Mouse (Mus musculus): ENCODE results near the gene Wipf2. TPM values are rescaled to one million over a fixed set of nuclear protein-coding genes. Genes with fewer than 3 reads are reported as not detected.

Gene Wipf2
- total and polyA plus RNA-seq, 2 experiments from 2014 or later = 3.5 to 10.4 TPM

DNA sequence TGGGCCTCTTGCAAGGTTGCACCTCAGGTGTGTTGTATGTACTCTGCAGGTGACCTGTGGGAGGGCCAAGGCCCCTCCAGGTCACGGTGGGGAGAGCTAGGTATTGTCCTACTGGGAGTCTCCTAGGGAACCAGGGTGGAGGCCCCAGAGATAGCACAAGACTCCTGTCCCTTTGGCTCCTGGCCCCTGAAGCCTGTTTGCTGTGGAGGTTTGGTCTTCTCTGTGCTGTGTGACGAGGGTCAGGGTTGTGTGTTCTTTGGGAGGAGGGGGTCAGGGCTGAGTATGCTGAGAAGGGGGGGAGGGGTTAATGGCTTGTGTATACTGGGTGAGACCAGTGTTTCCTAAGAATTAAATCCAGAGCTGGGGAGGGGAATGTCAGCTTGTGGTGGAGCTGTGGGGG lies 89.9 kb downstream of the Wipf2 start:
- H3K9ac ChIP-seq (replicated peaks; ENCODE audit: low read length) = no peak overlapping the region
- no peak for ATAC-seq
- DNase-seq (ENCODE audit: low spot score) = no peak
- 15% methylated on average over 2 of the region's 2 CpGs for WGBS
- TF ChIP-seq CTCF (IDR thresholded peaks at IDR 0.05; ENCODE audit: low read depth) = no peak
- H3K36me3 ChIP-seq (ENCODE audit: insufficient read depth, low read length) = no peaks in the 10 kb centered on the region
- H3K4me3 ChIP-seq (ENCODE audit: low read length) = no peak overlapping the region
- H3K27me3 ChIP-seq (ENCODE audit: insufficient read depth, low read length) = no peaks in the 10 kb centered on the region
- H3K4me2 ChIP-seq (ENCODE audit: low read depth, low read length) = no peak overlapping the region
- no peak overlapping the region for H3K27ac ChIP-seq
- H3K9me3 ChIP-seq (ENCODE audit: low read length) = no peaks in the 10 kb centered on the region
- peaks cover 22% of the 10 kb centered on the region for H3K4me1 ChIP-seq (ENCODE audit: insufficient read depth, low read length)

DNA sequence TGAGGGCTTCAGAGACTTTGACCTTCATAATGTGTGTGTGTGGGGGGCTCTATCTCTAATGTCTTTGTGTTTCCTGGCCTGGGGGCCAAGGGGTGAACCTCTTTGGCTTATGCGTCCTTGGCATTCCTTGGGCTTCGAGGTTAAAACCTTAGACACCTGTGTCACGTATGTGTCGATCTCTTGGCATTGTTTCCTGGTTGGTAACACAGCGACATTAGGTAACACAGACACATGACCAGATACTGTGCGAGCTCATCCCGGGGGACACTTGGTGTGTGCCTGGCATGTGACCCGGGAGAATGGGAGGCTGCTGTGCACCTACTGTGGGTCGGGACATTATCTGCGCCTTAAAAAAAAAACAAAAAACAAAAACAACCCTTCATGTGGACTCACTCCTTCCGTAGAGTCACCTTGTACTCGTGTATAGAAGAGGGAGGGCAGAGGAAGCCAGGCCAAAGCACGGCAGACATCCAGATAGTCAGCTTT lies 90.4 kb downstream of the Wipf2 start:
- Histone ChIP-seq H3K9me3 (ENCODE audit: low read length) (no peaks in the 10 kb centered on the region), H3K27me3 (ENCODE audit: insufficient read depth, low read length) (no peaks in the 10 kb centered on the region), H3K4me2 (ENCODE audit: low read depth, low read length) (peak overlapping the region; percentile 28), H3K4me3 (ENCODE audit: low read length) (no peak overlapping the region), H3K9ac (replicated peaks; ENCODE audit: low read length) (no peak overlapping the region), H3K36me3 (ENCODE audit: insufficient read depth, low read length) (no peaks in the 10 kb centered on the region), H3K4me1 (ENCODE audit: insufficient read depth, low read length) (peaks cover 22% of the 10 kb centered on the region), H3K27ac (no peak overlapping the region)
- WGBS = 27% methylated on average over 13 of the region's 13 CpGs
- ATAC-seq = no peak
- TF ChIP-seq CTCF (IDR thresholded peaks at IDR 0.05; ENCODE audit: low read depth) = no peak
- no peak for DNase-seq (ENCODE audit: low spot score)

DNA sequence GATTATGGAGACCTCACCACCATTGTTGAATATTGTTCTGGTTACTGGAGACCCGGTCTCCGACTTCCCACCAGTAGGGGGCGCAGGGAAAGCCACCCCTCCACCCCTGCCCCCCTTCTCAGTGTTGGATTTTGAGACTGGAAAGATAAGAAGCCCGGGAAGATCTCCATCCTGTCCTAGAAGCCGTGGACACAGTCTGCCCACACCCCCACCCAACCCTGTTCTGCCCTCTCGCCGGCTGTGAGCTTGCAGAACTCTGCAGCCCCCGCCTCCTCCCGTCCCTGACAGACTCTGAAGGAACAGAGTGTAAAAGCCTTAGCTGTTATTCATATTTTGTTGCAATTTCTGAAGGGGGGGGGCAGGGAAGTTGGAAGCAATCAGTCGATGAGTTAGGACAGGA lies 90.9 kb downstream of the Wipf2 start:
- H3K9me3 ChIP-seq (ENCODE audit: low read length) = no peaks in the 10 kb centered on the region
- H3K4me3 ChIP-seq (ENCODE audit: low read length) = no peak overlapping the region
- H3K36me3 ChIP-seq (ENCODE audit: insufficient read depth, low read length) = no peaks in the 10 kb centered on the region
- H3K27me3 ChIP-seq (ENCODE audit: insufficient read depth, low read length) = no peaks in the 10 kb centered on the region
- no peak overlapping the region for H3K9ac ChIP-seq (replicated peaks; ENCODE audit: low read length)
- peaks cover 23% of the 10 kb centered on the region for H3K4me1 ChIP-seq (ENCODE audit: insufficient read depth, low read length)
- peak; percentile 82 for DNase-seq (ENCODE audit: low spot score)
- 6% methylated on average over 10 of the region's 10 CpGs for WGBS
- H3K27ac ChIP-seq = peak overlapping the region; percentile 21; the same call in 1 of the 2 replicates
- peak; percentile 77 for TF ChIP-seq CTCF (IDR thresholded peaks at IDR 0.05; ENCODE audit: low read depth)
- H3K4me2 ChIP-seq (ENCODE audit: low read depth, low read length) = peak overlapping the region; percentile 28
- ATAC-seq = peak; percentile 33

Other genes starting within 250 kb of the Wipf2 start
- 0.21 TPM in 1 of 2 replicates, not detected in the other for gene Gm12355, start 238.0 kb upstream of the Wipf2 start, total RNA-seq (2014; rRNA removed)
- 0.25 and 0.33 TPM in 2 replicates for gene Gm12355, start 238.0 kb upstream of the Wipf2 start, polyA plus RNA-seq (2015; fragmentation: Nextera tagmentation; extraction: Ambion mirVana)
- gene Gsdma3, start 237.3 kb upstream of the Wipf2 start, total RNA-seq (2014; rRNA removed) = 0.68 TPM in 1 of 2 replicates, not detected in the other
- gene Gsdma3, start 237.3 kb upstream of the Wipf2 start, polyA plus RNA-seq (2015; fragmentation: Nextera tagmentation; extraction: Ambion mirVana) = not detected in 2 replicates
- gene Gsdma2, start 216.9 kb upstream of the Wipf2 start, total RNA-seq (2014; rRNA removed) = not detected in 2 replicates
- gene Gsdma2, start 216.9 kb upstream of the Wipf2 start, polyA plus RNA-seq (2015; fragmentation: Nextera tagmentation; extraction: Ambion mirVana) = not detected in 2 replicates
- gene Gsdma, start 199.3 kb upstream of the Wipf2 start, total RNA-seq (2014; rRNA removed) = not detected in 2 replicates
- gene Gsdma, start 199.3 kb upstream of the Wipf2 start, polyA plus RNA-seq (2015; fragmentation: Nextera tagmentation; extraction: Ambion mirVana) = 0.14 and 0.16 TPM in 2 replicates
- gene Psmd3, start 181.1 kb upstream of the Wipf2 start, total RNA-seq (2014; rRNA removed) = 131 and 143 TPM in 2 replicates
- 185 and 190 TPM in 2 replicates for gene Psmd3, start 181.1 kb upstream of the Wipf2 start, polyA plus RNA-seq (2015; fragmentation: Nextera tagmentation; extraction: Ambion mirVana)
- gene Csf3, start 162.4 kb upstream of the Wipf2 start, total RNA-seq (2014; rRNA removed) = not detected in 2 replicates
- not detected in 2 replicates for gene Csf3, start 162.4 kb upstream of the Wipf2 start, polyA plus RNA-seq (2015; fragmentation: Nextera tagmentation; extraction: Ambion mirVana)
- 63.2 and 88.6 TPM in 2 replicates for gene Med24, start 134.2 kb upstream of the Wipf2 start, total RNA-seq (2014; rRNA removed)
- gene Med24, start 134.2 kb upstream of the Wipf2 start, polyA plus RNA-seq (2015; fragmentation: Nextera tagmentation; extraction: Ambion mirVana) = 47.1 and 48.3 TPM in 2 replicates
- 725 and 812 TPM in 2 replicates for gene Thra, start 123.0 kb upstream of the Wipf2 start, total RNA-seq (2014; rRNA removed)
- gene Thra, start 123.0 kb upstream of the Wipf2 start, polyA plus RNA-seq (2015; fragmentation: Nextera tagmentation; extraction: Ambion mirVana) = 160 TPM in 2 replicates
- 7.5 and 8.6 TPM in 2 replicates for gene Nr1d1, start 88.3 kb upstream of the Wipf2 start, total RNA-seq (2014; rRNA removed)
- 10.2 and 13.5 TPM in 2 replicates for gene Nr1d1, start 88.3 kb upstream of the Wipf2 start, polyA plus RNA-seq (2015; fragmentation: Nextera tagmentation; extraction: Ambion mirVana)
- gene Msl1, start 68.1 kb upstream of the Wipf2 start, total RNA-seq (2014; rRNA removed) = 77.7 and 94.3 TPM in 2 replicates
- gene Msl1, start 68.1 kb upstream of the Wipf2 start, polyA plus RNA-seq (2015; fragmentation: Nextera tagmentation; extraction: Ambion mirVana) = 25.0 and 25.4 TPM in 2 replicates
- 24.4 and 74.0 TPM in 2 replicates for gene Casc3, start 58.7 kb upstream of the Wipf2 start, total RNA-seq (2014; rRNA removed)
- 35.4 and 35.7 TPM in 2 replicates for gene Casc3, start 58.7 kb upstream of the Wipf2 start, polyA plus RNA-seq (2015; fragmentation: Nextera tagmentation; extraction: Ambion mirVana)
- 29.5 and 44.1 TPM in 2 replicates for gene Rapgefl1, start 26.9 kb upstream of the Wipf2 start, total RNA-seq (2014; rRNA removed)
- gene Rapgefl1, start 26.9 kb upstream of the Wipf2 start, polyA plus RNA-seq (2015; fragmentation: Nextera tagmentation; extraction: Ambion mirVana) = 11.0 TPM in 2 replicates
- gene Cdc6, start 44.2 kb downstream of the Wipf2 start, total RNA-seq (2014; rRNA removed) = 2.5 and 4.6 TPM in 2 replicates
- gene Cdc6, start 44.2 kb downstream of the Wipf2 start, polyA plus RNA-seq (2015; fragmentation: Nextera tagmentation; extraction: Ambion mirVana) = 3.0 and 3.4 TPM in 2 replicates
- gene Rara, start 64.2 kb downstream of the Wipf2 start, total RNA-seq (2014; rRNA removed) = 16.9 and 19.2 TPM in 2 replicates
- gene Rara, start 64.2 kb downstream of the Wipf2 start, polyA plus RNA-seq (2015; fragmentation: Nextera tagmentation; extraction: Ambion mirVana) = 8.1 and 9.5 TPM in 2 replicates
- gene Gjd3, start 119.4 kb downstream of the Wipf2 start, total RNA-seq (2014; rRNA removed) = 0.75 and 5.0 TPM in 2 replicates
- gene Gjd3, start 119.4 kb downstream of the Wipf2 start, polyA plus RNA-seq (2015; fragmentation: Nextera tagmentation; extraction: Ambion mirVana) = 4.8 and 5.9 TPM in 2 replicates
- 43.8 and 44.4 TPM in 2 replicates for gene Top2a, start 160.6 kb downstream of the Wipf2 start, total RNA-seq (2014; rRNA removed)
- 34.2 and 39.1 TPM in 2 replicates for gene Top2a, start 160.6 kb downstream of the Wipf2 start, polyA plus RNA-seq (2015; fragmentation: Nextera tagmentation; extraction: Ambion mirVana)
- gene Igfbp4, start 177.6 kb downstream of the Wipf2 start, total RNA-seq (2014; rRNA removed) = 81.3 and 82.2 TPM in 2 replicates
- 96.3 and 103 TPM in 2 replicates for gene Igfbp4, start 177.6 kb downstream of the Wipf2 start, polyA plus RNA-seq (2015; fragmentation: Nextera tagmentation; extraction: Ambion mirVana)
- gene Tns4, start 225.7 kb downstream of the Wipf2 start, total RNA-seq (2014; rRNA removed) = 1.3 TPM in 1 of 2 replicates, not detected in the other
- gene Tns4, start 225.7 kb downstream of the Wipf2 start, polyA plus RNA-seq (2015; fragmentation: Nextera tagmentation; extraction: Ambion mirVana) = 0.08 TPM in 1 of 2 replicates, not detected in the other